Mouse (Mus musculus): ENCODE data around the gene Gabra6.

The Gabra6 gene

GRCm38 (mm10) chr11:42320882-42321281 is at the start of gene Gabra6:
Gene Gabra6, minus strand, starts transcription at chr11:42321072.
- DNase-seq (ENCODE audit: low spot score), result no peak

DNA sequence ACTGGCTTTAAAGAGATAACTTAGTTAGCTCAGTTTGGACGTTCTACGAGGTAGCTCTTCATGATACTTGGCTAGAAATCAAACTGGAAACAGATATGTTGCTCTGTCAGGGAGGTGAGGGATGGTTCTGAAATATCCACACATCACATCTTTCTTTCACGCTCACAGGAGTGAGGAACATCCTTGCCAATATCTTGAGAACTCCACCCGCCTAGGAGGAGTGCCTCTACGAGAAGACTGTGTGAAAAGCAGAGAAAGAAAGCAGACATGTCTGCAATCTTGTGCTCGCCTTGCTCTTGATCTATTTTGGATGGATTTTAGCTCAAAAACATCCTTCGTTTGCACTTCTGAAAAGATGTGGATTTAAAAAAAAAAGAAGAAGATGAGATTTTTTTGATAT is 44.7 kb upstream of the Gabra6 start:
- DNase-seq (ENCODE audit: low spot score), result no peak

GRCm38 (mm10) chr11:42332121-42332520 is 11.2 kb upstream of the Gabra6 start:
- no peak for DNase-seq (ENCODE audit: low spot score)

DNA sequence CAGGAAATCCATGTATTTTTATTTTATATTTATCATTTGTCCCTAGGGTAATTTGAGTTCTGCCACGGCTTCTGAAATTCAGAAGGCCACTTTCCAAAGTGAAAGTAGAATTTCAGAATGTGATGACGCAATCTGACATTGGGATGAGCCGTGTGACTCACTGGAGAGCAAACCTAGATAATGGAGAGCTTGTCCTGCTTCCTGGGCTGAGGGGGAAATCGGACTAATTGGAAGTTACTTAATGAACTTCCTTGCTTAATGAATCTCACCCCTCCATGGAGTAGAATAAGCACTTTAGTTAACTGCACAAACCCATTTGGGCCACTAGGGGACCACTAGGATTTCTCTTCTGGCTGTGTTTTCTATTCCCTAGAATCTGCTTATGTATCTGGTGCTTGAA is 5.4 kb upstream of the Gabra6 start:
- DNase-seq (ENCODE audit: low spot score), result no peak

DNA sequence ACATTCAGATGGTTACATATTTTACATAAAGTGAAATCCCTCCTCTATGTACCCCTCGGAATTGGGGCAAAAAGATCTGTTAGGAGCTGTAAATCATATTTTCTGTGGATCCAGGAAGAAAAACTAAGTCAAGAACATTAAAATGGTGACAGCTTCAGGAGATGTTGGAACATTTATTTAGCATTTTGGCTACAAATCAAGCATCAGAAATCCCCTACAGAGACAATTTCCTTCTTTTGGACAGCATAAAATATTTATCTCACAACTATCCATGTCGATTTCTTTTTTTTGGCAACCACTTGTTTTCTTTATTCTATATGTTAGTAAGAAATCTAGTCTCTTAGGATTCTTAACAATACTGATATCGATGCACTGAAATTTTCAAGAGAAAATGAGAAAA is 688 bp upstream of the Gabra6 start:
- DNase-seq (ENCODE audit: low spot score), result no peak

- DNase-seq (ENCODE audit: low spot score), result no peak
These were observed 1.4 kb downstream of the Gabra6 start for GRCm38 (mm10) chr11:42319521-42319920.

DNA sequence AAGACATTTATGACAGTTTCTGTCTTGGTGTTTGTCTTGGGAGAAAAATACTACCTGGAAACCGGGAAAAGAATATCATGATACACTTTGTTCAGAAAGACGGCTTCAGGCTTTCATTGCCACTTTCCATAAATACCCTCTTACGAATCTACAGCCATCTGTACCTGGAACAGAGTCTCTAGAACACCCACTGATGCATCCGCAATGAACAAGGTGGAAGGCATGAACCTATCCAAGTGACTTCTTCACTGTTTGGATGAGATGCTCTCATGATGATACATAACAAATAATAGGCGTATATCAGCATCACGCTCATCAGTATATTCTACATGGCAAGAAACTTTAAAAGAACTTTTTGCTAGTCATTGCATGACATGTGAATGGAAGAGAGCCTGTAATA is 1.8 kb downstream of the Gabra6 start:
- DNase-seq (ENCODE audit: low spot score), result no peak

- no peak for DNase-seq (ENCODE audit: low spot score)
These were observed 2.9 kb downstream of the Gabra6 start for GRCm38 (mm10) chr11:42317985-42318384.

GRCm38 (mm10) chr11:42314850-42315249 is 6.0 kb downstream of the Gabra6 start:
- DNase-seq (ENCODE audit: low spot score), result no peak

DNA sequence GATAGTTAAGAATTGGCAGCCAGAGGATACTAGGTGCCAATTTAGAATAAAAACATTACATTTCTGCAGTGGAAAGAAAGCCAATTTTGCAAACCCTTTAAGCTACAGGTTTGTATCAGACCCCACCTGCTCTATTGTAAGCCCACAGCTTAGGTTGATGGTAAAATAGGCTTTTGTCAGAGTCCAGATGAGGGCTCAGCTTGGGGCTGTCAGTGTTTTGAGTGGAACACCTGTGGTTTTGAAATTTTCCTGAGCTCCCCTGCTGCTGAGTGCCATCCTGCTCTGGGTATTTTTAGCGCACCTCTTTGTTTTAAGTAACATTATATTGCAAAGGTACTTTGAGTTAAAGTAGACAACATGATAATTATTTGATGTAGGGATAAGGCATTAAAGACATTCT is 10.0 kb downstream of the Gabra6 start:
- no peak for DNase-seq (ENCODE audit: low spot score)

GRCm38 (mm10) chr11:42309086-42309485 is 11.8 kb downstream of the Gabra6 start:
- no peak for DNase-seq (ENCODE audit: low spot score)

- no peak for DNase-seq (ENCODE audit: low spot score)
These were observed 14.8 kb downstream of the Gabra6 start for GRCm38 (mm10) chr11:42306095-42306494.

DNA sequence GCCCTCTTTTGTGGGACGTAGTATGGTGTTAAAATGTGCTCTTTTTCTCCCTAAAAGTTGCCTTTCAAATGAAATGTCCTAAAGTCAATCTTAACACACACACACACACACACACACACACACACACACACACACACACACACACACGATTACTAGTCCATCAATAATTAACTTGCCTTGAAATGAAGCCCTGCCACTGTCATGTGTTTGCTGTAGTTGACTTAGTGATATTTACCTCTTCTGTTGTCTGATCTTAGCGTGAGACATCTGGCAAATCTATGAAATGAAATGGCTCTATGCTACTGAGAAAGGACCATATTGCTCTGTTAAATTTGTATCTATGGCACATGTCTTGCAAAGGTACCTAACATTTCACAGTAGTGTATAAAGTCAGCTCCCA is 61.9 kb downstream of the Gabra6 start:
- no peak for DNase-seq (ENCODE audit: low spot score)
